Mouse (Mus musculus): ENCODE results near the gene Ntsr1.

The Ntsr1 gene

DNA sequence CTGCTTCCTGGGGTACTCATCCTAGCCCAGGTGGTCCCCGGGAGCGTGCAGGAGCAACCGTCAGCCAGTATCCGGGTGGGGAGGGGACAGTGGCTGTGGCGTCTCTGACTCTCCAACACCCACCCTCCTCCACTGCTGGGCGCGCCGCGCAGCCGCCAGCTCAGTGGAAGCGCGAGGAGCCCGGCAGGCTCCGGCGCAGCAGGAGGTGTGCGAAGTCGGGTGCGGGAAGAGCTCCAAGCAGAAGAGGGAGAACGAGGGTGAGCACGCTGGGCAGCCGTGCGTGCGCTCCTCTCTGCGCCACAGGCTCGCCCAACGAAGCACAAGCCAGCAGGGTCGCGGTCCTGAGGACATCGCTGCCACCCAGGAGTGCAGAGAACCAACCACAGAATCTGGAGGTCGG, at the start of gene Ntsr1:
Ntsr1 (plus strand) TSS at position 236 of the 400 bp plus-strand sequence.
- DNase-seq (ENCODE audit: low spot score), result no peak

DNA sequence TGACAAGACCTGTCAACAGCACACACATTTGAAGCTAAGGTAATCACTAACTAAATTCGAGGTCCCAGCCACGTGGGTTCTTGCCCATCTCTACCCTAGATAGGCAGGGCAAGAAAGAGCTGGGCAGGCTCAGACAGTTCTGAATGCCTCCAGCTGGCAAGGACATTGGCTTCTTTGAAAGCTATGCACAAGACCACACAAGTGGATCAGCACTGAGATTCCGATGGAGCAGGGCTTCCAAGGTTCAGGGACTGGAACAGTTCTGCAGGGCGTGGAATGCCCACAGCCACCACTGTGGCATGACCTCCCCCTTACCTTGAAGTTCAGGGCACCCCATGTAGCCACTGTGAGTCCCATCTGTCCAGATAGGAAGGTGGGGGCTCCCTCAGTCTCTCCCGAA, 49.2 kb upstream of the Ntsr1 start:
- DNase-seq (ENCODE audit: low spot score), result no peak

- DNase-seq (ENCODE audit: low spot score), result peak; percentile 73
These were observed 43.8 kb upstream of the Ntsr1 start, which contains the start of gene Slco4a1 for GRCm38 (mm10) chr2:180455723-180456698. Slco4a1 (plus strand) TSS chr2:180456245.

- no peak for DNase-seq (ENCODE audit: low spot score)
These were observed 43.1 kb upstream of the Ntsr1 start for GRCm38 (mm10) chr2:180456705-180457104.

DNA sequence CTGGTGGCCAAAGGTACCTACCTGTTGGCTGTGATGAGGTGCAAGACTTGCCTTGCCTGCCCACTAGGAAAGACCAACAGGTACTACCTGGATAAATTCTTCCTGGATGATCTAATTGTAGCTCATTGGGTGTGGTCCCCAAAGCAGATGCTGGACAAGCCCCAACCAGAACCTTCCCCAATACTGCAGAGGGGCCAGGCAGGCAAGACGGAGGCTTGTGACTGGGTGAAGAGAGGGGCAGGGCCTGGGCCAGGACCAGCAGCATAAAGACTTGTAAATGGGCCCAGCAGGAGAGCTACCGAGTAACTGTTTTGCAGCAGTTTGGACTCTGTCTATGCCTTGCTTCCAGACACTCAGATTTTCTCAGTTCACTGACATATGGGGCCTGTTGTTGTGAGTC, 42.1 kb upstream of the Ntsr1 start:
- DNase-seq (ENCODE audit: low spot score), result no peak

DNA sequence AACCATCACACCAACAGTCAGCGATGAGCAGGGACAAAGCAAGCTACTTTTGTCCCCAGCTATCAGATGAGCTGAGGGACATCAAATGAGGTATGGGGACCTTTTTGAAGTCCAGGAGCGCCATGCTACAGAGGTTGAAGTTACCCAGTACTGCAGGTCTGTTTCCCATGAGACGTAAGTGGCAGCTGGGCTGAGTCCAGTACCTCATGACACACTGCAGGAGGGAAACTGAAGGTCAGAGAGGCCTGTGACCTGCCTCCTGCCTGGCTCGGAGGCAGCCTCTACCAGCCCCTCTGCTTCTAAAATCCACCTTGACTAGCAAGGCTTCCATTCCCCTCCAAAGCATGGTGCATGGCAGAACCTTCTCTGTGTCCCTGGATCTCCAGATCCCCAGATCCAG, 40.3 kb upstream of the Ntsr1 start:
- no peak for DNase-seq (ENCODE audit: low spot score)

- DNase-seq (ENCODE audit: low spot score), result no peak
These were observed 39.0 kb upstream of the Ntsr1 start for GRCm38 (mm10) chr2:180460801-180461200.

DNA sequence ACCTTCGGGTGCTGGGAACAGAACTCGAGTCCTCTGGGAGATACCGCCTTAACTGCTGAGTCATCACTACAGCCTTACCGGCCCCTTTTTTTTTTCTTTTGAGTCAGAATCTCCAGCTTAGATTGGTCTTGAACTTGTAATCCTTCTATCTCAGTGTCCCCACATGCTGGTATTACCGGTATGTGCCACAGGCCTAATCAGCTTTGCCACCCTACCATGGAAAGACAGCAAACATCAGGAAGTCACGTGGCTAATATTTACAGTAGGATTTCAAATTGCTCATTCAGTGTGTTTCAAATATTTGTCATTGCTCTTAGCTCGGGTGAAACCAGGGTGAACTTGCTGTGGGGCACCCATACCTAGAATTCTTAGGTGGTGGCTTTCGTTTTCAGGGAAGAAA, 37.2 kb upstream of the Ntsr1 start:
- DNase-seq (ENCODE audit: low spot score), result no peak

- no peak for DNase-seq (ENCODE audit: low spot score)
These were observed 33.3 kb upstream of the Ntsr1 start for GRCm38 (mm10) chr2:180466505-180466904.

GRCm38 (mm10) chr2:180468871-180469270, 30.9 kb upstream of the Ntsr1 start:
- no peak for DNase-seq (ENCODE audit: low spot score)

GRCm38 (mm10) chr2:180469768-180470167, 30.0 kb upstream of the Ntsr1 start:
- no peak for DNase-seq (ENCODE audit: low spot score)

- peak; percentile 64 for DNase-seq (ENCODE audit: low spot score)
These were observed 27.3 kb upstream of the Ntsr1 start for GRCm38 (mm10) chr2:180472306-180473079.

DNA sequence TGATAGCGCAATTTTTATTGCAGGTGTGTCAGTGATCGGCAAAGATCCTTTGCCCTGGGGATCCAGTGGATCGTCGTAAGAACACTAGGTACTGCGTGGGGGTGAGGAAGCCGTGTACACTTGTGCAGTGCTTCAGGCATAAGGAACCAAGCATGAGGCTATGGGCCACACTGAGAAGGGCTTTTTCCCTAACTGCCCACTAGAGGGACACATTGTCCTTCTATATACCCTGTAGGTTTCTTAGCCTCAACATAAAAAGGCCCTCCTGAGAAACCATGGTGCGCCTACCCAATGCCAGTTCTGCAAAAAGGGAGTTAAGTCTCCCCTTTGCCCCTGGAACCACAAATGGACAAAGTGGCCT, 26.7 kb upstream of the Ntsr1 start:
- DNase-seq (ENCODE audit: low spot score), result peak; percentile 49

- no peak for DNase-seq (ENCODE audit: low spot score)
These were observed 24.9 kb upstream of the Ntsr1 start for GRCm38 (mm10) chr2:180474864-180475263.

GRCm38 (mm10) chr2:180482274-180482673, 17.5 kb upstream of the Ntsr1 start:
- no peak for DNase-seq (ENCODE audit: low spot score)

- DNase-seq (ENCODE audit: low spot score), result no peak
These were observed 14.9 kb upstream of the Ntsr1 start for GRCm38 (mm10) chr2:180484882-180485281.

- DNase-seq (ENCODE audit: low spot score), result no peak
These were observed 14.5 kb upstream of the Ntsr1 start for GRCm38 (mm10) chr2:180485306-180485705.

- DNase-seq (ENCODE audit: low spot score), result no peak
These were observed 11.5 kb upstream of the Ntsr1 start for GRCm38 (mm10) chr2:180488210-180488751.

- DNase-seq (ENCODE audit: low spot score), result no peak
These were observed 3.9 kb upstream of the Ntsr1 start for GRCm38 (mm10) chr2:180495906-180496305.

GRCm38 (mm10) chr2:180500726-180501125, 950 bp downstream of the Ntsr1 start:
- DNase-seq (ENCODE audit: low spot score), result no peak

DNA sequence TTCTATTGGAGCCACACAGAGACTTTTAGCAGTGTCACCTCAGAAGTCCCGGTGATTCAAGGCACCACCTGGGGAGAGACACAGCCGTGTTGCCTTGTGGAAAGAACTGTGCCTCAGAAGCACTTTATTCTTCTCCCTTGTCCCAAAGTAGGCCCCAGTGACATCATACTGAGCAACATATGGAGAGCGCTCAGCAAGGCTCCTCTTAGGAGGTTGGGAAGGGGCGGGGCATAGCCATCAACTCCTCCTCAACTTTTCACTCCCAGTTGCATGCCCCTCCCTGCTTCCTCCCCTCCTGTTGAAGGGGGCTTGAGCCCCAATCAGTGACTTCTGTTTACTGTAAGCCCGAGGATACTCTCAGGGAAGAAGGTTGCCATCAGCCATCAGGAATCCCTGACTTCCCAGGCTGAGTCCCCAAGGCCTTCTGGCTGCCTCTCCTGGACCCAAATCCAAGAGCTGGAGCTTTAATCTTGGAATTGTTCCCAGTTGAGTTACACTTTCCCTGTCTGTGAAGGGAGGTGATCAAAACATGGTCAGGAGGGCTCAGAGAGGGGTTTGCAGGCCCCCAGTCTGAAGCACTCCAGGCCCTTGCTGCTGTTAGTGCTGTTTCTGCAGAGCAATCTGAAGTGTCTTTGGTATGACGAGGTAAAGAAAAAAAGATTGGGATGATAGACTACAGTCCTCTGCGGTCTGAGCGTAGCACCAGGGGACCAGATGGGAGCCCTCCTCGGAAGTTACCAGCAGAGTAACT, 1.6 kb downstream of the Ntsr1 start:
- no peak for DNase-seq (ENCODE audit: low spot score)

- DNase-seq (ENCODE audit: low spot score), result no peak
These were observed 6.5 kb downstream of the Ntsr1 start for GRCm38 (mm10) chr2:180506281-180506680.
